In genomic region chr4:139115721-139116120, GRCm38 (mm10) we compare ENCODE assay signal across 15 mouse cellular contexts. TPM values are rescaled to one million over a fixed set of nuclear protein-coding genes. Genes with fewer than 3 reads are reported as not detected.
DNase-seq lines count a peak whose midpoint lies in the region; ATAC-seq and TF ChIP-seq lines count a peak whose summit lies in the region.
"Had no signal": no experiment of that assay in that cellular context is flagged by ENCODE, and none has a peak within 500 bp of the region (broad histone marks: within the 10 kb centered on the region; RNA-seq: fewer than 3 reads in every experiment).

No protein-coding gene starts in this region.

- no peak overlapping the region for H3K4me2 ChIP-seq in heart, embryonic 12.5 days
- H3K4me2 ChIP-seq: embryonic facial prominence, embryonic 15.5 days; limb, embryonic 12.5 days; midbrain, embryonic 11.5 days had no signal

- TF ChIP-seq POLR2A in kidney, adult 2 months (IDR thresholded peaks at IDR 0.05; ENCODE audit: low read depth, low read length): no peak
- TF ChIP-seq POLR2A in bone marrow, adult 2 months (IDR thresholded peaks at IDR 0.05; ENCODE audit: borderline replicate concordance, control insufficient read depth, low read depth, low read length): no peak
- TF ChIP-seq POLR2A in small intestine, adult 2 months (IDR thresholded peaks at IDR 0.05; ENCODE audit: low read depth, low read length): no peak

- H3K9ac ChIP-seq in heart, embryonic 12.5 days: no peak overlapping the region
- H3K9ac ChIP-seq: embryonic facial prominence, embryonic 15.5 days; limb, embryonic 12.5 days had no signal

- H3K27ac ChIP-seq in kidney, adult 2 months (ENCODE audit: insufficient read depth, low read depth, low read length): no peak overlapping the region
- no peak overlapping the region for H3K27ac ChIP-seq in bone marrow, adult 2 months (ENCODE audit: control insufficient read depth, insufficient read depth, low read depth, low read length, poor library complexity)
- H3K27ac ChIP-seq in small intestine, adult 2 months (ENCODE audit: insufficient read depth, low read depth, low read length): no peak overlapping the region
- H3K27ac ChIP-seq in heart, embryonic 12.5 days (ENCODE audit: poor library complexity, severe bottlenecking): no peak overlapping the region
- H3K27ac ChIP-seq: embryonic facial prominence, embryonic 15.5 days; limb, embryonic 12.5 days had no signal

- H3K27me3 ChIP-seq in kidney, adult 2 months (replicated peaks; ENCODE audit: control insufficient read depth, insufficient read depth, low read length): no peaks in the 10 kb centered on the region
- no peaks in the 10 kb centered on the region for H3K27me3 ChIP-seq in small intestine, adult 2 months (ENCODE audit: control insufficient read depth, insufficient read depth, low read length)
- H3K27me3 ChIP-seq in heart, embryonic 12.5 days (replicated peaks): no peaks in the 10 kb centered on the region
- H3K27me3 ChIP-seq: embryonic facial prominence, embryonic 15.5 days; limb, embryonic 12.5 days had no signal

- H3K36me3 ChIP-seq in kidney, adult 2 months (ENCODE audit: control insufficient read depth, insufficient read depth, low read length): no peaks in the 10 kb centered on the region
- H3K36me3 ChIP-seq in small intestine, adult 2 months (ENCODE audit: control insufficient read depth, insufficient read depth, low read length): no peaks in the 10 kb centered on the region
- no peaks in the 10 kb centered on the region for H3K36me3 ChIP-seq in heart, embryonic 12.5 days
- H3K36me3 ChIP-seq: embryonic facial prominence, embryonic 15.5 days; limb, embryonic 12.5 days had no signal

- TF ChIP-seq CTCF in kidney, adult 2 months (conservative IDR thresholded peaks at IDR 0.05; ENCODE audit: insufficient read depth, insufficient read length, low read depth, low read length): peak; percentile 20; the same call in 1 of the 2 replicates
- 0 out of 2 replicates have a peak, but pooled peaks have one; percentile 22 for TF ChIP-seq CTCF in bone marrow, adult 2 months (IDR thresholded peaks at IDR 0.05; ENCODE audit: control insufficient read depth, insufficient read depth, low read length)
- peak; percentile 43; the same call in 1 of the 2 replicates for TF ChIP-seq CTCF in small intestine, adult 2 months (IDR thresholded peaks at IDR 0.05; ENCODE audit: extremely low read depth, insufficient read length, insufficient replicate concordance, low read depth, low read length)

- DNase-seq in kidney, adult 2 months: no peak
- DNase-seq in kidney, adult 18-20 months: no peak
- peak; percentile 13 for DNase-seq in thymus, postnatal 0 days (ENCODE audit: low spot score)
- DNase-seq in thymus, postnatal 10 days (ENCODE audit: low spot score in 2 of 2): no peak
- no peak for DNase-seq in cerebellum, adult 18-20 months
- DNase-seq: gastrocnemius, postnatal 10 days; heart, postnatal 10 days; spleen, adult 18-20 months had no signal

- H3K4me1 ChIP-seq in kidney, adult 2 months (ENCODE audit: control insufficient read depth, insufficient read depth, low read length): peaks cover 65% of the 10 kb centered on the region
- H3K4me1 ChIP-seq in bone marrow, adult 2 months (ENCODE audit: control insufficient read depth, insufficient read depth, low read length): peaks cover 4% of the 10 kb centered on the region; the same call in 1 of the 2 replicates
- H3K4me1 ChIP-seq in small intestine, adult 2 months (ENCODE audit: control insufficient read depth, insufficient read depth, insufficient read length, low read length): peaks cover 19% of the 10 kb centered on the region
- peaks cover 63% of the 10 kb centered on the region for H3K4me1 ChIP-seq in heart, embryonic 12.5 days (replicated peaks)

- H3K9me3 ChIP-seq in heart, embryonic 12.5 days (replicated peaks): no peaks in the 10 kb centered on the region
- H3K9me3 ChIP-seq: embryonic facial prominence, embryonic 15.5 days; limb, embryonic 12.5 days had no signal

- no peak overlapping the region for H3K4me3 ChIP-seq in kidney, adult 2 months (ENCODE audit: insufficient read depth, low read depth, low read length)
- no peak overlapping the region for H3K4me3 ChIP-seq in bone marrow, adult 2 months (replicated peaks; ENCODE audit: control insufficient read depth, low read depth, low read length)
- no peak overlapping the region for H3K4me3 ChIP-seq in small intestine, adult 2 months (ENCODE audit: low read depth, low read length)
- no peak overlapping the region for H3K4me3 ChIP-seq in heart, embryonic 12.5 days
- H3K4me3 ChIP-seq: embryonic facial prominence, embryonic 15.5 days; limb, embryonic 12.5 days had no signal

- 89% methylated on average over 5 of the region's 5 CpGs for WGBS in kidney, adult 2 months
- WGBS in bone marrow, adult 2 months: 86% methylated on average over 5 of the region's 5 CpGs
- WGBS in small intestine, adult 2 months: 91% methylated on average over 5 of the region's 5 CpGs
- 86% methylated on average over 5 of the region's 5 CpGs for WGBS in heart, embryonic 12.5 days

- ATAC-seq in heart, embryonic 12.5 days (ENCODE audit: insufficient number of reproducible peaks, low FRiP score): no peak
- ATAC-seq: activated CD4-positive, CD25-positive, alpha-beta regulatory T cell, adult 4 months had no signal

RNA-seq across cellular contexts. Expression of gene Minos1, which starts 15.2 kb away (rescaled TPM):
- polyA plus RNA-seq in kidney, adult 2 months (2012; rRNA removed): 100 and 157 TPM in 2 replicates
- 777 and 795 TPM in 2 replicates for polyA plus RNA-seq in thymus, postnatal 0 days (2015; fragmentation: Nextera tagmentation; extraction: Ambion mirVana)
- 135 and 195 TPM in 2 replicates for polyA plus RNA-seq in bone marrow, adult 2 months (2011; ENCODE audit: insufficient read depth, insufficient read length, low replicate concordance, missing spikeins)
- polyA plus RNA-seq in small intestine, adult 2 months (2012; rRNA removed): 15.4 and 29.4 TPM in 2 replicates
- polyA plus RNA-seq in heart, embryonic 12.5 days (2016; fragmentation: Nextera tagmentation; extraction: Ambion mirVana): 682 and 719 TPM in 2 replicates

RNA-seq across cellular contexts. Expression of gene Nbl1, which starts 22.9 kb away (rescaled TPM):
- polyA plus RNA-seq in kidney, adult 2 months (2012; rRNA removed): 35.7 and 42.9 TPM in 2 replicates
- polyA plus RNA-seq in thymus, postnatal 0 days (2015; fragmentation: Nextera tagmentation; extraction: Ambion mirVana): 19.8 and 20.9 TPM in 2 replicates
- 1.8 and 2.0 TPM in 2 replicates for polyA plus RNA-seq in bone marrow, adult 2 months (2011; ENCODE audit: insufficient read depth, insufficient read length, low replicate concordance, missing spikeins)
- polyA plus RNA-seq in small intestine, adult 2 months (2012; rRNA removed): 72.9 and 160 TPM in 2 replicates
- polyA plus RNA-seq in heart, embryonic 12.5 days (2016; fragmentation: Nextera tagmentation; extraction: Ambion mirVana): 10.1 and 10.6 TPM in 2 replicates

RNA-seq across cellular contexts. Expression of gene Htr6, which starts 40.4 kb away (rescaled TPM):
- polyA plus RNA-seq in kidney, adult 2 months (2012; rRNA removed): not detected in 2 replicates
- not detected in 2 replicates for polyA plus RNA-seq in thymus, postnatal 0 days (2015; fragmentation: Nextera tagmentation; extraction: Ambion mirVana)
- polyA plus RNA-seq in bone marrow, adult 2 months (2011; ENCODE audit: insufficient read depth, insufficient read length, low replicate concordance, missing spikeins): not detected in 2 replicates
- 0.76 and 1.8 TPM in 2 replicates for polyA plus RNA-seq in small intestine, adult 2 months (2012; rRNA removed)
- not detected in 2 replicates for polyA plus RNA-seq in heart, embryonic 12.5 days (2016; fragmentation: Nextera tagmentation; extraction: Ambion mirVana)
- polyA plus RNA-seq: activated CD4-positive, CD25-positive, alpha-beta regulatory T cell, adult 4 months; midbrain, embryonic 11.5 days had no signal
